Mouse (Mus musculus): ENCODE measurements around the gene Tmem161b. TPM values are rescaled to one million over a fixed set of nuclear protein-coding genes. Genes with fewer than 3 reads are reported as not detected.

Gene Tmem161b
- total RNA-seq, 2 experiments from 2014 or later = 3.6 to 6.7 TPM

DNA sequence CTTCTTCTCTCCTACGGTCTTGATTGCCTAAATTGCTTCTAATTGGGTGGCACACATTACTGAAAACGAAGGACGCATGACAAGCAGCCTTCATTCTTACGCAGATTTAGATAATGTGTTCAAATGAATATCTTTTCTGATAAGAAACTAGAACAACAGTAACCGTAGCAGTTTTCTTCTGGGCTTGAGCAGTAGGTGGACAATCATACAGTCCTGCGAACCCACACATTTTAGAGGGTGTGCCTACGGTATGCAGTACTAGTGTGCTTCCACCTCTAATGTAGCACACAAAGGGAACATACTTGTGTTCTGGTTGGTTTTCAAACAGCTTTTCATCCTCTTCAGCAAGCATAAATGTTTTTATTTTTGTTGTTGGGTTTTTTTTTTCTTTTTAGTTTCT, 122.6 kb downstream of the Tmem161b start:
- ATAC-seq (replicated peaks; ENCODE audit: low FRiP score, poor library complexity, severe bottlenecking) = no peak

DNA sequence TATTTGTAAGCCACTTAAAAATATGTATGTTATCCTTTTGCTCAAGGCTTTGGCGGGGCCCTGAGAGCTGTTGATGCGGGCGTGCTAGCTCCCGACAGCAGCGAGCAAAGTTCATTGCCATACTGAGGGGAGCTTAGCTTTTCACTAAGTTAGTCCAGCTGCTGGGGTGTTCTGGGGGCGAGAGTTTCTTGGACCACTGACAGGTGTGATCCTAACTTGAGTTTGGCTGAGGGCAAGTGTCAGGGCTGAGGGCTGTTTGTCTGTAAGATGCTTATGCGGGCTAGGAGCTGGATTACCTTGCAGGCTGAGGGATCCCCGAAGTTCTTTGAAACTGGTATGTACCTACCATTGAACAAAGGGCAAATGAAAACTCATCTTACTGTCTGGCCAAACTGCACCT, 123.0 kb downstream of the Tmem161b start:
- no peak for ATAC-seq (replicated peaks; ENCODE audit: low FRiP score, poor library complexity, severe bottlenecking)
